Mouse (Mus musculus) forebrain, embryonic 13.5 days (tissue): ENCODE data around the gene Traf1. TPM values are rescaled to one million over a fixed set of nuclear protein-coding genes. Genes with fewer than 3 reads are reported as not detected.

ENCODE experiments used
- ATAC-seq: fragments of 200-750 bp; cut with Nextera tagmentation; 2 replicates; pipeline ENCODE4 v1.8.0; 2017
- H3K27ac ChIP-seq: fragments of 300-500 bp; sonication (generic); 2 replicates; pipeline ENCODE4 v1.5.1; 2015; ENCODE audit warnings: inconsistent platforms, mild to moderate bottlenecking, moderate library complexity
- H3K27me3 ChIP-seq: fragments of 300-500 bp; sonication (generic); 2 replicates; pipeline ENCODE4 v1.6.1; 2015; ENCODE audit warnings: mild to moderate bottlenecking, inconsistent platforms
- H3K36me3 ChIP-seq: fragments of 300-500 bp; sonication (generic); 2 replicates; pipeline ENCODE4 v1.6.1; 2015; ENCODE audit warnings: mild to moderate bottlenecking, inconsistent platforms; ENCODE audit not compliant: poor library complexity, severe bottlenecking
- H3K4me1 ChIP-seq: fragments of 300-500 bp; sonication (generic); 2 replicates; pipeline ENCODE4 v1.6.1; 2015; ENCODE audit warnings: inconsistent platforms
- H3K4me2 ChIP-seq: fragments of 300-500 bp; sonication (generic); 2 replicates; pipeline ENCODE4 v1.6.1; 2015; ENCODE audit warnings: inconsistent platforms, mild to moderate bottlenecking, moderate library complexity
- H3K4me3 ChIP-seq: fragments of 300-500 bp; sonication (generic); 2 replicates; pipeline ENCODE4 v1.5.1; 2015; ENCODE audit warnings: mild to moderate bottlenecking, inconsistent platforms
- H3K9ac ChIP-seq: fragments of 300-500 bp; sonication (generic); 2 replicates; pipeline ENCODE4 v1.6.1; 2015; ENCODE audit warnings: mild to moderate bottlenecking, inconsistent platforms
- H3K9me3 ChIP-seq: fragments of 300-500 bp; sonication (generic); replicated peaks from 2 replicates; pipeline ENCODE4 v1.6.1; 2016; ENCODE audit warnings: inconsistent platforms
- WGBS: fragments of 180-500 bp; shearing (Covaris S2); methylation state at CpG from one replicate; pipeline ENCODE4 v1.1.7; 2015; 5-methylcytosine and 5-hydroxymethylcytosine counted together
- polyA plus RNA-seq: library from polyadenylated mRNA; unstranded; fragments of >200 nt; fragmentation: Nextera tagmentation; extraction: Ambion mirVana; gene quantifications from 2 replicates; pipeline ENCODE4 v1.2.1, GENCODE M21; 2015

The Traf1 gene
- polyA plus RNA-seq, 1 experiment from 2014 or later = 0.13 TPM

DNA sequence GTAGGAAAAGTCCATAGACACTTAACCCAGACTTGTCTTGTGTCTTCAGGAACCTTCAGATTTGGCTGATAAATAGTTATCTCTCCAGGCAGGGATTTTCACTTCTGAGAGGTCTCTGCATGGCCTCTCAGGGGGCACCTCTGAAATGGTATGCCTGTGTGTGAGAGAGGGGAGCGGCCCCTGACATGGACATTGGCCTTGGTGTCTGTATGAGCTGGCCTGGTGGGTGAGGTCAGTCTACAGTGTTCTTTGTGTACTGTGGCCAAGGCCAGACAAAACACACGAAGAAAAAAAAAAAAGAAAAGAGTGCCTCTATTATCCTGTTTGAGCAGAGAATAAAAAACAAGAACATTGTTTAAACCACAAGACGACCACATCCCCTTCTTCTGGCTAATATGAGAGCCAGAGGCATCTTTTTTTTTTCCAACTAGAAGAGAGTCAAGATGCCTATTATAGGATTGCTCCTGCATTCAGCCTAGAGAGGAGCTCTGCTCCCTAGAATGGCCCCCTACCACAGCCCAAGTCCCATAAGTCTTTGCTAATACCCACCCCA, 18.0 kb upstream of the Traf1 start:
- Histone ChIP-seq H3K9ac (no peak overlapping the region), H3K4me3 (no peak overlapping the region), H3K27ac (no peak overlapping the region), H3K27me3 (no peaks in the 10 kb centered on the region), H3K4me2 (no peak overlapping the region), H3K36me3 (no peaks in the 10 kb centered on the region), H3K9me3 (no peaks in the 10 kb centered on the region), H3K4me1 (peaks cover 20% of the 10 kb centered on the region)
- 63% methylated on average over 3 of the region's 3 CpGs for WGBS
- no peak for ATAC-seq

DNA sequence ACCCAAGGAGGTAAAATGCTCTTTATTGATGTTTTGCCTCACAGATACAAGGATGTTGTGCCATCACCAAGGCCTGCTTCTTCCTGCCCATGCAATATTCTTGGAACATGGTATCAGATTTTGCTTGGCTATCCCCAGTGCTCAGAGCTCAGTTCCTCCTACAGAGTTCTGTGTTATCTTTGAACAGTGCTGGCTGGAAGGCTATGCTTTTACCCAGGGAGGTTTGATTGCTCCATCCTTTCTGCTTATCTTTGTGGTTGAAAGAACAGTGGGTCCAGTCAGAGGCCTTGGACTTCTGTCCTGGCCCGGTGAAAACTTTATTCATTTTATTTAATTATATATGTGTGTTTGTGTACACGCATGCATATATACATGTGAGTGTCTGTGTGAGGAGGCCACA, 16.7 kb upstream of the Traf1 start:
- no peak overlapping the region for H3K4me3 ChIP-seq
- H3K9ac ChIP-seq = no peak overlapping the region
- H3K9me3 ChIP-seq = no peaks in the 10 kb centered on the region
- H3K27ac ChIP-seq = no peak overlapping the region
- WGBS = 97% methylated on average over 2 of the region's 2 CpGs
- no peaks in the 10 kb centered on the region for H3K27me3 ChIP-seq
- no peak overlapping the region for H3K4me2 ChIP-seq
- no peaks in the 10 kb centered on the region for H3K36me3 ChIP-seq
- peaks cover 20% of the 10 kb centered on the region for H3K4me1 ChIP-seq
- no peak for ATAC-seq

- Histone ChIP-seq H3K9me3 (no peaks in the 10 kb centered on the region), H3K36me3 (no peaks in the 10 kb centered on the region), H3K9ac (no peak overlapping the region), H3K4me3 (no peak overlapping the region), H3K4me2 (no peak overlapping the region), H3K4me1 (peaks cover 9% of the 10 kb centered on the region), H3K27me3 (no peaks in the 10 kb centered on the region), H3K27ac (no peak overlapping the region)
- WGBS = 93% methylated on average over 8 of the region's 8 CpGs
- ATAC-seq = no peak
These were observed 15.5 kb upstream of the Traf1 start for GRCm38 (mm10) chr2:34976945-34977658.

GRCm38 (mm10) chr2:34976447-34976846, 14.9 kb upstream of the Traf1 start:
- Histone ChIP-seq H3K4me2 (no peak overlapping the region), H3K4me1 (peaks cover 3% of the 10 kb centered on the region), H3K9ac (no peak overlapping the region), H3K4me3 (no peak overlapping the region), H3K36me3 (no peaks in the 10 kb centered on the region), H3K9me3 (no peaks in the 10 kb centered on the region), H3K27me3 (no peaks in the 10 kb centered on the region), H3K27ac (no peak overlapping the region)
- 93% methylated on average over 6 of the region's 6 CpGs for WGBS
- ATAC-seq = no peak

DNA sequence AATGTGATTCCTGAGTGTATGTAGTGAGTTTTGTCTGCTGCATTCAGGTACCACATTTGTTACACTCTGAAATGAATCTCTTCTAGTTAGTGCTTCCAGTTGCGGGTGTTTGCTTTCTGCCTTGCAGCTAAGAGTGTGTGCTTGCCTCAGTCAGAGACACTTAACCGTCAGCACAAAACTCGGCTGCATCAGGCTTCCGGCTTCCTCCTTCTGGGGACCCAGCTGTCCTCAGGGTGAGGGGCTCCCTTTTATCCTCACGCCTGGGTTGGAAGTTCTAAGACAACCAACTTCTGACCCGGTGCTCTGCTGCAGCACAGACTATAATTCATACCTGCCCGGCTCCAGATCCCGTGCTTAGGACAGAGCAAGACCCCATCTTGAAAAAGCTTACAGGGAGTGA, 11.5 kb upstream of the Traf1 start:
- WGBS = 89% methylated on average over 8 of the region's 8 CpGs
- Histone ChIP-seq H3K4me1 (0 out of 2 replicates have a peak, but pooled peaks cover 5% of the 10 kb centered on the region), H3K36me3 (no peaks in the 10 kb centered on the region)

GRCm38 (mm10) chr2:34971080-34971888, 9.7 kb upstream of the Traf1 start:
- Histone ChIP-seq H3K27me3 (no peaks in the 10 kb centered on the region), H3K9ac (no peak overlapping the region), H3K36me3 (no peaks in the 10 kb centered on the region), H3K4me3 (no peak overlapping the region), H3K27ac (no peak overlapping the region), H3K4me1 (0 out of 2 replicates have a peak, but pooled peaks cover 5% of the 10 kb centered on the region), H3K9me3 (no peaks in the 10 kb centered on the region), H3K4me2 (no peak overlapping the region)
- ATAC-seq = no peak
- 80% methylated on average over 11 of the region's 11 CpGs for WGBS

More for the DNA sequence above, 11.5 kb upstream of the Traf1 start:
- Histone ChIP-seq H3K4me2 (no peak overlapping the region), H3K9me3 (no peaks in the 10 kb centered on the region), H3K4me3 (no peak overlapping the region), H3K9ac (no peak overlapping the region), H3K27me3 (no peaks in the 10 kb centered on the region), H3K27ac (no peak overlapping the region)
- no peak for ATAC-seq

GRCm38 (mm10) chr2:34970092-34970750, 8.6 kb upstream of the Traf1 start:
- 40% methylated on average over 9 of the region's 9 CpGs for WGBS
- Histone ChIP-seq H3K9ac (no peak overlapping the region), H3K4me3 (no peak overlapping the region), H3K27me3 (no peaks in the 10 kb centered on the region), H3K4me1 (0 out of 2 replicates have a peak, but pooled peaks cover 10% of the 10 kb centered on the region), H3K36me3 (no peaks in the 10 kb centered on the region), H3K4me2 (no peak overlapping the region), H3K27ac (no peak overlapping the region), H3K9me3 (no peaks in the 10 kb centered on the region)
- ATAC-seq = no peak

DNA sequence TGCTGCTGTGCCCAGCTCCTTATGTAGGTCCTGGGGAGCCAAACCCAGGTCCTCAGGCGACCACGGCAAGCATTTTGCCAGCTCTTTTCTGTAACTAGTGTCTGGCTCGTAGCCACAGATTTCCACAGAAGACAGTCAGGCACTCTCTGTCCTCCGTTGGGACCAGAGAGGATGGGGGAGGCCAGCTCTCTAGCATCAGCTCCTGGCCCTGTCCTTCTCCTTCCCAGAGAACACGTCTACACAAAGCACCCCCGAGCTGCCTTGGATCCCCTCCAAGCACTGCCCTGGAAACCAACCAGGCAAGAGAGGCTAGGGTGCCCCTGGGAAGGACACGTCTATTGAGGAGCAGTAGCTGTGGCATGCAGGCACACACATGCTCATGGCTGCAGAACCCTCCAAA, 7.6 kb upstream of the Traf1 start:
- 54% methylated on average over 7 of the region's 7 CpGs for WGBS
- Histone ChIP-seq H3K9me3 (no peaks in the 10 kb centered on the region), H3K27ac (no peak overlapping the region), H3K4me2 (no peak overlapping the region), H3K4me1 (0 out of 2 replicates have a peak, but pooled peaks cover 10% of the 10 kb centered on the region), H3K9ac (no peak overlapping the region), H3K27me3 (no peaks in the 10 kb centered on the region), H3K4me3 (no peak overlapping the region), H3K36me3 (no peaks in the 10 kb centered on the region)
- ATAC-seq = no peak

DNA sequence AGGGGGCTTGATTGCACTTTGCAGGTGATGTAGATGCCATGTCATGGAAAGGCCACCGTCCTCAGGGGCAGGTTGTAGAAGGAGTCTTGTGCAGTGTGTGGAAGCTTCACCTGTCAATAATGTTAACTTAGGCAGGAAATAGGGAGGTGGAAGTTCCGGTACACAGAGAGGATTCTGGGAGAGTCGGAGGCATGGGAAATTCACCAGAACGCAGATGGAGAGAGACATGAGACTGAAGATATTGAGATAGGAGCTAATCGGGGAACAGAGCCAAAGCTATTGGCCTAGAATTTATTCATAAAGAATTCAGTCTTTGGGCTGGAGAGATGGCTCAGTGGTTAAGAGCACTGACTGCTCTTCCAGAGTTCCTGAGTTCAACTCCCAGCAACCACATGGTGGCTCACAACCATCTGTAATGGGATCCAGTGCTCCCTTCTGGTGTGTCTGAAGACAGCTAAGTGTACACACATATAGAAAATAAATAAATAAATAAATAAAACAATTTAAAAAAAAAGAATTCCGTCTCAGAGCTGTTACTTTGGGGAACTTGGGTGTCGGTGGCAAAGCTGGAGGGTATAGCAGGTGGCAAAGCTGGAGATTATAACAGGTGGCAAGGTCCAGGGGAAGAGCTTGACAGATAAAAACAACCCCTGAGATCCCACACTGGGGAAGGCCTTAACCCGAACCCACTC, 4.8 kb upstream of the Traf1 start:
- H3K27me3 ChIP-seq = 0 out of 2 replicates have a peak, but pooled peaks cover 3% of the 10 kb centered on the region

GRCm38 (mm10) chr2:34965806-34966205, 4.2 kb upstream of the Traf1 start:
- Histone ChIP-seq H3K4me1 (0 out of 2 replicates have a peak, but pooled peaks cover 10% of the 10 kb centered on the region), H3K4me3 (no peak overlapping the region), H3K9me3 (no peaks in the 10 kb centered on the region), H3K36me3 (no peaks in the 10 kb centered on the region), H3K27me3 (peaks cover 8% of the 10 kb centered on the region; the same call in 1 of the 2 replicates), H3K4me2 (no peak overlapping the region), H3K9ac (no peak overlapping the region), H3K27ac (no peak overlapping the region)
- 63% methylated on average over 8 of the region's 8 CpGs for WGBS
- ATAC-seq = no peak

More for the DNA sequence above, 4.8 kb upstream of the Traf1 start:
- 0 out of 2 replicates have a peak, but pooled peaks cover 10% of the 10 kb centered on the region for H3K4me1 ChIP-seq
- H3K9ac ChIP-seq = no peak overlapping the region
- no peaks in the 10 kb centered on the region for H3K36me3 ChIP-seq
- no peak overlapping the region for H3K4me2 ChIP-seq
- no peak overlapping the region for H3K4me3 ChIP-seq
- WGBS = 89% methylated on average over 8 of the region's 8 CpGs
- no peak overlapping the region for H3K27ac ChIP-seq
- H3K9me3 ChIP-seq = no peaks in the 10 kb centered on the region
- no peak for ATAC-seq

DNA sequence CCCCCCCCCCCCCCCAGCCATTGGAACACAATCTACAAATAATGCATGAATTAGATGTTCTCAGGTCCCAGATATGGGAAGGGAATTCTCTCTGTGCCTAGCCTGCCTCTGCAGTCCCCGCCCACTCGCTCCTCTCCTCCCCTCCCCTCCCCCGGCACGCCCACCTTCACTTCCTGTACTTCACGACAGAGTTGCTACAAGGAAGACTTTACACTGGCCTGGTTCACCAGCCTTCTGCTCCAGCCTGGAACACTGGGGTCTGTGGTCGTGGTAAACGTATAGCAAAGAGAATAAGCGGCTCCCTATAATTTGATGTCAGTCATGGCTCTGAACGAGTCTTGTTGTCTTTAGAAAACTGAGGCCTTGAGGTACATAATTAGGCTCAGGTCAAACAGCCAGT, 3.7 kb upstream of the Traf1 start:
- 37% methylated on average over 9 of the region's 9 CpGs for WGBS
- H3K27me3 ChIP-seq = peaks cover 8% of the 10 kb centered on the region; the same call in 1 of the 2 replicates

More for the DNA sequence above, 3.7 kb upstream of the Traf1 start:
- Histone ChIP-seq H3K9me3 (no peaks in the 10 kb centered on the region), H3K27ac (no peak overlapping the region), H3K4me1 (0 out of 2 replicates have a peak, but pooled peaks cover 10% of the 10 kb centered on the region), H3K4me2 (no peak overlapping the region), H3K36me3 (no peaks in the 10 kb centered on the region), H3K9ac (no peak overlapping the region), H3K4me3 (no peak overlapping the region)
- no peak for ATAC-seq
